Mouse (Mus musculus) A20 (cell line): Measurements from ENCODE around the gene Gm49601.

Experiments used
- DNase-seq: peaks from one replicate; pipeline ENCODE4 v3.0.0-alpha.2; 2011; ENCODE audit warnings: low read depth, low spot score

Gm49601 gene

GRCm38 (mm10) chr16:18629390-18630231, 3.4 kb upstream of the Gm49601 start, which contains the start of gene Sept5:
Gene Sept5 (minus strand): TSS chr16:18629954.
- DNase-seq = peak; percentile 54

GRCm38 (mm10) chr16:18628948-18629340, 2.7 kb upstream of the Gm49601 start:
- no peak for DNase-seq

GRCm38 (mm10) chr16:18628206-18628947, 2.1 kb upstream of the Gm49601 start:
- no peak for DNase-seq

GRCm38 (mm10) chr16:18627163-18627562, 936 bp upstream of the Gm49601 start:
- no peak for DNase-seq

GRCm38 (mm10) chr16:18625791-18626311, 376 bp downstream of the Gm49601 start:
- no peak for DNase-seq

DNA sequence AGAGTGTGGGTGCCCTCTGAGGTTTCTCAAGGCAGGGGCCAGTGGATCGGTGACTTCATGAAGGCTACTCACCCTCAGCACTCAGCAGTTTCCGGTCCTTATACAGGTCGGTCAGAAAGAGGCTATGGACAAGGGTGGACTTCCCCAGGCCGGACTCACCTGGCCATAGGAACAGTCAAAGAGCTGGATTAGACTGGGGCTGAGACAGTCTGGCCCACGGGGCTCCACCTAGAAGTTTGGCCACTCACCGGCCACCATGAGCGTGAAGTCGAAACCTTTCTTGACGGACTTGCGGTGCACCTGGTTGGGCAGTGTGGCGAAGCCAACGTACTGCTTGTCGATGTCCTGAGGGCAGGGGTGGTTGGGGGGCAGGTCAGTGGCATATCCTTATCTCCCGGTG, 1.1 kb downstream of the Gm49601 start:
- no peak for DNase-seq

GRCm38 (mm10) chr16:18624641-18625040, 1.6 kb downstream of the Gm49601 start:
- no peak for DNase-seq

DNA sequence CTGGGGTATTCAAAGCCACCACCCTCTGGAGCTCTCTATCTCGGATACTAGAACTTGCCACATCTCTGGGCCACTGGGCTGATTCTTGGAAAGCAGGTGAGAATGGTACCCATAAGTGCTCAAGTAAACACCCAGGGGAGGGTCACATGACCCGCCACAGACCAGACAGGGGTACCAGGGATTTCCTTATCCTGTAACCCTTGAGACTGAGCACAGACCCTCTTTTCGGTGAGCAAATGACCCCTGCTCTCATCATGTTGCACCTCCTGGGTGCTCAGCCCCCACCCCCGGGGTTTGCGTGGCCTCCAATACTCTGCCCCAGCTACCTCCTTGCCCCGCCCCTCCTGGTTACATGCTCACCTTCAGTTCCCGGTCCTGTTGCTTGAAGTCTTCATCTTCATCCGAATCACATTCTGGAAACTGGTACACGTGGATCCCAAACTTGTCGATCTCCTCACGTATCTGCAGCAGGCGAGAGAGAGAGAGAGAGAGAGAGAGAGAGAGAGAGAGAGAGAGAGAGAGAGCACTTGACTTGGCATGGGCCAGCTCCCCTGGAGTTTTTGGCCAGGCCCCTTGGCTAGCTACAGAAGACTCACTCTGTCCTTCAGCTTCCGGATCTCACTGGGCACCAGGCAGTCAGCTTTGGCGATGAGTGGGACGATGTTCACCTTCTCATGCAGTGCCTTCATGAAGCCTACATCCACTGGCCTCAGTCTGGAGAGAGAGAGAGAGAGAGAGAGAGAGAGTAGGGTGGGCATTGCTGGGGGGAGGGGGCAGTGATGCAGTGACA, 2.3 kb downstream of the Gm49601 start:
- no peak for DNase-seq

DNA sequence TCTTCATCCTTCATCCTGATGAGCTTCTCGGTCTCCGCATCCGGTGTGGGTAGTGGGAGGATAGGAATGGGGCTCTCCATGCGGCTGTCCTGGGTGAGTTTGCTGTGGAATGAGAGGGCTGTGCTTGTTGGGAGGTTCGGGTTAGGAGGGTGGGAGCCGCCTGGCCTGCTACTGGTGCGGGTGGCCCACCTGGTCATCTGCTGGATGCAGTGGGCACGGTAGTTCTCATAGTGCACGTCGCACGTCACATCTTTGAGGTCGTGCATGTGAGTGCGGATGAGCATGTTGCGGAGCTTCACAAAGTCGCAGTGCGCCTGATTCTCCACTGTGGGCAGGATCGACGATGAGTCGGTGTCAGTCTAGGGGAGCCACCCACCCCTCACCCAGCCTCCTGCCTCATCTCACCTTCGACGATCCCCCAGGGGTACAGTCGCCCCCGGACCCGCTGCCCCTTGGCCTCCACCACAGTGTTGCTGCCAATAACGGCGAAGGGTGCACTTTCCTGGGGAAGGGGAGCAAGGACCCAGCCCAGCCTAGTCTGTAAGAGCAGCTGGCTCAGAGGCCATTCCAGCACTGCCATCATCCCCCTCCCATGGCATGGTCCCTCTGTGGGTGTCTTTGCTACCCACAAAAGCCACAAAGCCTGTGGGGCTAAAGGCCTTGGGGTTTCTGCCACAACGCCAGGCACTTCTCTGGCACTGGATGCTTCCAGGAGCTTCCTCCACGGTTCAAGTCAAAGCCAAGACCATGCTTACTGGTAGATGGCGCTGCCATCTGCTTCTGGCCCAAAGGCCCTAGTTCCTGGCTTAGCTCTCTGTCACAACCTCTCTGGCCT, 3.1 kb downstream of the Gm49601 start:
- no peak for DNase-seq

- no peak for DNase-seq
These were observed 4.2 kb downstream of the Gm49601 start, which contains the start of gene Gp1bb for GRCm38 (mm10) chr16:18622019-18622418. Gene Gp1bb (minus strand): TSS chr16:18622403.

DNA sequence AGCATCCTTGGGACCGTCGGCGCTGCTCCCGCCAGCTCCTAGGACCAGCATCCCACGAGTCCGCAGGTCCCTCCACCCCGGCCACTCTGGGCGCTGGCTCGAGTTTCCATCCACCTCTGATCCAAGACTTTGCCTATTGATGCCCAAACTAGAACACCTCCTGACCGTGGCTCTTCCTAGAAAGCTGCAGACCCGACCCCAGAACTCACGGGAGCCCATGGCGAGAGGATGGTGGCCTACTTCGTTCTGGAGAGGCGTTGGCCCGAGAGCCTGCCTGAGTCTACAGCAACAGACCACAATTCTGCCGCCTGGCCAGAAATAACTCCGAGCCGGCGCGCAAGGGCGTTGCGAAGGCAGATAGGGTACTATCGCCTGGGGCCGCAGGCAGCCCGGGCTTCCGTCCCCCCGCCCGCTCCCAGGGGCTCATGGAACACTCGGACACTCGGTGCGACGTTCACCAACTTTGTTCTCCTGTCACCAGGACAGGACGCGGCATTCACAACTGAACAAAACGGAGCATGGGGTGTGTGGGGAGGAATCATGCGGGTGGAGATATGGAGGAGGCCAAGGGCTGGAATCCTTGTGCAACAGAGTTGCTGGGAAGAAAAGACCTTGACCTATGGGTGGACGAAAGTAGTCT, 4.7 kb downstream of the Gm49601 start:
- no peak for DNase-seq

DNA sequence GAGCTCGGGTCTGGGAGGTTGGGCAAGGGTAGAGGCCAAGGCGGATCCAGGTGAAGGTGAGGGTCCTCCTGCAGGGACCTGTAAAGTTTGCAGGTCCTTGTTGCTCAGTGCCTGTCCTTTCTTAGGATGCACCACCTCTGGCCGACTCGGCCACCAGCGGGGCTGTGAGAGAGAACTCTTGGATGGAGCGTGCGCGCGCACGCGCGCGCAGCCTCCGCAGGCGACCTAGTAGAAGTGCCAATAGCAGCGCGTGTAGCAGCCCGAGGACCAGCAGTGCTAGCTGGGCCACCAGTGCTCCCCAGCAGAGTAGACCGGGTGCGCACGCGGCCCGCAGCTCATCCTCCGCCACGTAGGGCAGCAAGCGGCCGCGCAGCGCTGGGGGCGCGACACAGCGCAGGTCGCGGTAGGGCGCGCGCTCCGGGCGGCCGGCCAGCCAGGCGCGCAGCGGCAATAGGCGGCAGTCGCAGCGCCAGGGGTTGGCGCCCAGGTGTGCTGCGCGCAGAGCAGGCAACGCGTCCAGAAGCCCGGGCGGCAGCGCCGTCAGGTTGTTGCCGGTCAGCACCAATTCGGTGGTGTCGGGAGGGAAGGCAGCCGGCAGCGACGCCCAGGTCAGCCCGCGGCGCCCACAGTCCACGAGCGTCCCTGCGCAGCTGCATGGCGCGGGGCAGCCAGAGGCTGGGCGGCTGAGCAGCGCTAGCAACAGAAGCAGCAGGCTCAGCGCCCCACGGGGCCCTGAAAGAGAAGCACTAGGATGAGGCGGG, 5.4 kb downstream of the Gm49601 start:
- no peak for DNase-seq

- DNase-seq = no peak
These were observed 6.0 kb downstream of the Gm49601 start for GRCm38 (mm10) chr16:18620201-18620600.

GRCm38 (mm10) chr16:18619110-18619509, 7.1 kb downstream of the Gm49601 start:
- no peak for DNase-seq

DNA sequence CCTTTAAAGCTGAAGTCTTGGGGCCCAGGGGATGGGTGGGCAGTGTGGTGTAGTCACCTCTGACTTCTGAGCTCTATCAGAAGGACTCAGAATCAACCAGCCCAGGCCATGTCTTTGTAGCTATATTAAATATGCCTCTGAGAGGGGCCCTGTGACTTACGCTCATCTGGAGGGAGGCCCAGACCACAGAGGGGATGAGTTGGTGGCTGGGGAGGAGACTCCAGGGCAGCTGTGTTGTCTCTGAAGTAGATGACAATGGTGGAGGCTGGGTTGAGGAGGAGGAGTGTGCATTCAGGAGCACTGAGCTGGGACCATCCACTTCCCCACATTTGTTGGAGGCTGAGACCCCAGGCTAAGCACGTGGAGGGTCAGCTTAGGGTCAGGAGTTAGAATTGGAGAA, 7.9 kb downstream of the Gm49601 start:
- no peak for DNase-seq

- peak; percentile 83 for DNase-seq
These were observed 8.7 kb downstream of the Gm49601 start for GRCm38 (mm10) chr16:18617370-18618065.

DNA sequence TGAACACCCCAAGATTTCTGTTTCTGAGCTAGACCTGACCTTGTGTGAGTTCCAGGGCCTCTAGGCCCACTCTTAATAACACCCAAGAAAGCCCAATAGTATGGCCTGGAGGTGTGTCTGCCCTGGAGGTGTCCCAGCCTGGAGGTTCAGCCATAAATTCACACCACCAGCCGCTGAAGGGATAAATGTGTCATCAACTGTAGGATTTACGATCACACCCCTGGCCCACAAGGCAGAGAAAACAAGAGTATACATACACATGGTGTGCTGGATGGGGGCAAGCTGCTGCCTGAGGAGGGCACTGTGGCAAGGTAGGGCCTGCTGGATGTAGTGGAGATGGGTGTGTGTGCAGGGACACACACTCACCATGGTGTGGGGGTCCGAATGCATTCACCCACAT, 12.9 kb downstream of the Gm49601 start:
- DNase-seq = no peak

GRCm38 (mm10) chr16:18611752-18612151, 14.5 kb downstream of the Gm49601 start:
- no peak for DNase-seq

GRCm38 (mm10) chr16:18609099-18609498, 17.1 kb downstream of the Gm49601 start:
- DNase-seq = no peak
